Mouse (Mus musculus): ENCODE measurements around the gene Olfr1371. TPM values are rescaled to one million over a fixed set of nuclear protein-coding genes. Genes with fewer than 3 reads are reported as not detected.
"Not testable (repeated sequence)": the region's sequence is repeated elsewhere in the genome, so short reads cannot be mapped to it uniquely, and the experiment has no call there.

Gene Olfr1371
- polyA plus RNA-seq, 1 experiment from 2014 or later: not detected

DNA sequence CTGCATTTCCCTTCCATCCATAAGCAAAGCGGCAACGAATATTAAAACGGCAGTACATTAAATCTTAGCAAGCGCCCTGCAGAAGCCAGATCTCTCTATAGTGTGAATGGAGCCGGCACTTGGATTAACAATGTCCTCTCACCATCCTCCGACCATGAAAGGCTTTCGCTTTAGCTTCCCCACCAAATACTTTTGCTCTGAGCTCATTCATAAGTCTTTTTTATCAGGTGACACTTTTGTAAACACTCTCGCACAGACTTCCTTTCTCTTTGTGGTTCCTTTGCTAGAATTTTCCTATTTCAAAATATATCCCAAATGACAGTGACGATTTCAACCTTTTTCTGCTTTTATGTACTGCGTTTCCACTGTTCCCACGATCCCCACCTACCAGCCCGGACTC lies 45.3 kb downstream of the Olfr1371 start:
- TF ChIP-seq EP300 (optimal IDR thresholded peaks at IDR 0.05) (no peak), CTCF (IDR thresholded peaks at IDR 0.05; ENCODE audit: low read depth) (no peak)
- H3K9me3 ChIP-seq (ENCODE audit: control insufficient read depth, low read length): no peaks in the 10 kb centered on the region
- DNase-seq (ENCODE audit: low spot score): no peak
- H3K27me3 ChIP-seq (ENCODE audit: control insufficient read depth, insufficient read depth, low read length): no peaks in the 10 kb centered on the region
- peak overlapping the region; percentile 68 for H3K4me2 ChIP-seq (replicated peaks; ENCODE audit: low read depth)
- no peaks in the 10 kb centered on the region for H3K4me1 ChIP-seq (replicated peaks; ENCODE audit: control insufficient read depth, insufficient read depth)
- no peak overlapping the region for H3K9ac ChIP-seq (ENCODE audit: low read length)
- WGBS: 4% methylated on average over 12 of the region's 12 CpGs
- peak overlapping the region; percentile 45 for H3K4me3 ChIP-seq (ENCODE audit: low read depth, low read length)
- H3K27ac ChIP-seq (replicated peaks): no peak overlapping the region
- ATAC-seq (ENCODE audit: low FRiP score, low TSS enrichment): no peak; the same call in 1 of the 2 replicates
- no peaks in the 10 kb centered on the region for H3K36me3 ChIP-seq (ENCODE audit: control insufficient read depth, insufficient read depth, low read length)

DNA sequence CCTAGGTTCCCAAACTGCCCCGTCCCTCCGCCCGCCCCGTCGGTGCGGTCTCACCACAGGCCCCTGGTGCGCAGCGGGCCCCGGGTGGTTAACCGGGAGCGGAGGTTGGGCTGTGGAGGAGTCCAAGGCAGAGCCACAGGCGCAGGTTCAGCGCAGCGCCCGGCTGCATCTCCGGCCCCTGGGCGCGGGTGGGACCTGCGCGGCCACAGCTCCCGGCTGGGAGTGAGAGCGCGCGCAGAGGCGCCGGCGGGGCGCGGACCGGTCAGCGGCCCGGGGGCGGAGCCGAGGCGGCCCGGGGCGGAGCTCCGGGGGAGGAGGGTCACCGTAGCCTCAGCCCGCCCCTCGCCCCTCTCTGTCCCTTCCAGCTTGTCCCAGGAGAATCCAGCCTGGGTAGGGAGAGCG lies 45.9 kb downstream of the Olfr1371 start:
- Histone ChIP-seq H3K9ac (ENCODE audit: low read length) (0 out of 2 replicates have a peak overlapping the region, but pooled peaks have one; percentile 18), H3K4me3 (ENCODE audit: low read depth, low read length) (peak overlapping the region; percentile 45), H3K4me2 (replicated peaks; ENCODE audit: low read depth) (peak overlapping the region; percentile 68)
- H3K36me3 ChIP-seq (ENCODE audit: control insufficient read depth, insufficient read depth, low read length); H3K27me3 ChIP-seq (ENCODE audit: control insufficient read depth, insufficient read depth, low read length); H3K4me1 ChIP-seq (replicated peaks; ENCODE audit: control insufficient read depth, insufficient read depth); H3K27ac ChIP-seq (replicated peaks); H3K9me3 ChIP-seq (ENCODE audit: control insufficient read depth, low read length): not testable (repeated sequence)
- DNase-seq (ENCODE audit: low spot score) (peak; percentile 49), ATAC-seq (ENCODE audit: low FRiP score, low TSS enrichment) (peak; percentile 78)
- 2% methylated on average over 33 of the region's 42 CpGs for WGBS

DNA sequence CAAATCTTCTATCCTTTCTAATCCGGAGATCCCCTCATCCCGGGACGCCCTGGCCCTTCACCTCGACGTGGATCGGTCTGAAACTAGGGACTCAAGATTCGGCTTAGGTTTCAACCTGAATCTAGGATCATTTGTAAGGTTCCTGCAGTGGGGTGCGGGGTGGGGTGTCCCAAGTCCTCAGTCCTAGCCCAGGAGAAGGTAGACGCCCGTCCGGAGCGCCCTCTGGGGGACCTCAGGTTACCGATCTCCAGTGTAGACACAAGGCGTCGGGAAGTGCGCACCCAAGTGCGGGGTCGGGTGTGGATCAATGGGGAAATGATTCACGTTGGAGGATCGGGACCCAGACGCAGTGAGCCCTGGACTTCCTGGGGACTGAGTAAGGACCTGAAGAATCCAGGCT lies 46.7 kb downstream of the Olfr1371 start:
- DNase-seq (ENCODE audit: low spot score) (peak; percentile 41), ATAC-seq (ENCODE audit: low FRiP score, low TSS enrichment) (no peak; the same call in 1 of the 2 replicates)
- Histone ChIP-seq H3K4me2 (replicated peaks; ENCODE audit: low read depth) (peak overlapping the region; percentile 68; the same call in 1 of the 2 replicates), H3K27ac (replicated peaks) (no peak overlapping the region), H3K4me3 (ENCODE audit: low read depth, low read length) (peak overlapping the region; percentile 45; the same call in 1 of the 2 replicates), H3K9ac (ENCODE audit: low read length) (no peak overlapping the region), H3K4me1 (replicated peaks; ENCODE audit: control insufficient read depth, insufficient read depth) (no peaks in the 10 kb centered on the region), H3K9me3 (ENCODE audit: control insufficient read depth, low read length) (no peaks in the 10 kb centered on the region), H3K27me3 (ENCODE audit: control insufficient read depth, insufficient read depth, low read length) (no peaks in the 10 kb centered on the region), H3K36me3 (ENCODE audit: control insufficient read depth, insufficient read depth, low read length) (no peaks in the 10 kb centered on the region)
- WGBS: under 1% methylated on average over 21 of the region's 21 CpGs
- TF ChIP-seq CTCF (IDR thresholded peaks at IDR 0.05; ENCODE audit: low read depth) (peak; percentile 38), EP300 (optimal IDR thresholded peaks at IDR 0.05) (no peak)

DNA sequence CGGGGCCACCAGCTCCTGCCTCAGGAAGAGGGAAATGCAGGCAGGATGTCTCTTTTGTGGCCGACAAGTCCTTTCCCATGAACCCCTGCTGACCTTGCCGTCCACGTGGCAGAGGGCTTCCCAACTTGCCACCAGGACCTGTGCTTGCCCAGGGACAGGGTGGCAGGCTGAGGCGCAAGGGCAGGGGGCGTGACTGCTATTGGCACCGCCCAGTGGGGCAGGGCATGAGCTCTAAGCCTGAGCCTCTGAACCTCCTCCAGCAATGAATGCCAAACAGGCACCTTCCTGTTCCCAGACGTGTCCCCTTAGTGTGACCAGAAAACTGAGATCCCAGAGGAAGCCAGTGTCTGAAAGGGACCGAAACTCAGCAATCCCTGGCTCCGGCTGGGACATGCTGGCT lies 49.9 kb downstream of the Olfr1371 start:
- no peaks in the 10 kb centered on the region for H3K9me3 ChIP-seq (ENCODE audit: control insufficient read depth, low read length)
- no peak overlapping the region for H3K9ac ChIP-seq (ENCODE audit: low read length)
- no peak overlapping the region for H3K4me3 ChIP-seq (ENCODE audit: low read depth, low read length)
- 40% methylated on average over 10 of the region's 10 CpGs for WGBS
- H3K4me1 ChIP-seq (replicated peaks; ENCODE audit: control insufficient read depth, insufficient read depth): no peaks in the 10 kb centered on the region
- H3K36me3 ChIP-seq (ENCODE audit: control insufficient read depth, insufficient read depth, low read length): no peaks in the 10 kb centered on the region
- no peak for TF ChIP-seq EP300 (optimal IDR thresholded peaks at IDR 0.05)
- TF ChIP-seq CTCF (IDR thresholded peaks at IDR 0.05; ENCODE audit: low read depth): no peak
- H3K4me2 ChIP-seq (replicated peaks; ENCODE audit: low read depth): no peak overlapping the region
- no peaks in the 10 kb centered on the region for H3K27me3 ChIP-seq (ENCODE audit: control insufficient read depth, insufficient read depth, low read length)
- DNase-seq (ENCODE audit: low spot score) (no peak), ATAC-seq (ENCODE audit: low FRiP score, low TSS enrichment) (0 out of 2 replicates have a peak, but pooled peaks have one; percentile 51)
- H3K27ac ChIP-seq (replicated peaks): no peak overlapping the region

Other genes with a start within 250 kb of the Olfr1371 start
- 43.0 and 46.9 TPM in 2 replicates for gene Cdkn2aipnl, start 246.3 kb downstream of the Olfr1371 start, polyA plus RNA-seq (2015; fragmentation: Nextera tagmentation; extraction: Ambion mirVana)
- gene Ube2b, start 213.2 kb downstream of the Olfr1371 start, polyA plus RNA-seq (2015; fragmentation: Nextera tagmentation; extraction: Ambion mirVana): 182 and 183 TPM in 2 replicates
- gene Cdkl3, start 209.8 kb downstream of the Olfr1371 start, polyA plus RNA-seq (2015; fragmentation: Nextera tagmentation; extraction: Ambion mirVana): 4.8 and 5.5 TPM in 2 replicates
- gene Ppp2ca, start 115.3 kb downstream of the Olfr1371 start, polyA plus RNA-seq (2015; fragmentation: Nextera tagmentation; extraction: Ambion mirVana): 63.8 and 66.5 TPM in 2 replicates
- gene Olfr1373, start 68.5 kb downstream of the Olfr1371 start, polyA plus RNA-seq (2015; fragmentation: Nextera tagmentation; extraction: Ambion mirVana): not detected in 2 replicates
- 530 and 542 TPM in 2 replicates for gene Skp1a, start 18.0 kb upstream of the Olfr1371 start, polyA plus RNA-seq (2015; fragmentation: Nextera tagmentation; extraction: Ambion mirVana)
- gene Tcf7, start 69.0 kb upstream of the Olfr1371 start, polyA plus RNA-seq (2015; fragmentation: Nextera tagmentation; extraction: Ambion mirVana): 3.6 and 3.7 TPM in 2 replicates
- gene Vdac1, start 146.9 kb upstream of the Olfr1371 start, polyA plus RNA-seq (2015; fragmentation: Nextera tagmentation; extraction: Ambion mirVana): 189 and 193 TPM in 2 replicates
- 104 and 115 TPM in 2 replicates for gene 9530068E07Rik, start 182.4 kb upstream of the Olfr1371 start, polyA plus RNA-seq (2015; fragmentation: Nextera tagmentation; extraction: Ambion mirVana)

All from stomach, postnatal 0 days (tissue).